Mouse (Mus musculus) bone marrow macrophage, adult 2 months (primary cell): ENCODE results near the gene Stim2. TPM values are rescaled to one million over a fixed set of nuclear protein-coding genes. Genes with fewer than 3 reads are reported as not detected.
A peak's percentile ranks its signal among the peaks of the same experiment; 100 is the strongest.

Experiments used
- H3K27ac ChIP-seq: 2 replicates; pipeline ENCODE4 v1.5.1; 2012; ENCODE audit warnings: low read depth, low read length; ENCODE audit not compliant: insufficient read depth
- H3K4me1 ChIP-seq: 2 replicates; pipeline ENCODE4 v1.6.1; 2012; ENCODE audit warnings: low read length; ENCODE audit not compliant: control insufficient read depth, insufficient read depth
- H3K4me3 ChIP-seq: 2 replicates; pipeline ENCODE4 v1.5.1; 2012; ENCODE audit warnings: mild to moderate bottlenecking, low read length, moderate library complexity; ENCODE audit not compliant: insufficient read depth
- CTCF ChIP-seq: IDR thresholded peaks from 2 replicates; pipeline ENCODE4 v1.5.1; 2012; ENCODE audit warnings: low read depth, mild to moderate bottlenecking, low read length, moderate library complexity
- POLR2A ChIP-seq: IDR thresholded peaks from 2 replicates; pipeline ENCODE4 v1.6.1; 2012; ENCODE audit warnings: mild to moderate bottlenecking, low read depth, low read length, borderline replicate concordance
- polyA plus RNA-seq: library from polyadenylated mRNA; stranded (reverse); fragments of >200 nt; gene quantifications from 2 replicates; pipeline ENCODE4 v1.2.4, GENCODE M21; 2012; ENCODE audit not compliant: missing spikeins, insufficient read depth, insufficient read length

Gene Stim2
- polyA plus RNA-seq, 1 experiment, result 37.9 TPM

DNA sequence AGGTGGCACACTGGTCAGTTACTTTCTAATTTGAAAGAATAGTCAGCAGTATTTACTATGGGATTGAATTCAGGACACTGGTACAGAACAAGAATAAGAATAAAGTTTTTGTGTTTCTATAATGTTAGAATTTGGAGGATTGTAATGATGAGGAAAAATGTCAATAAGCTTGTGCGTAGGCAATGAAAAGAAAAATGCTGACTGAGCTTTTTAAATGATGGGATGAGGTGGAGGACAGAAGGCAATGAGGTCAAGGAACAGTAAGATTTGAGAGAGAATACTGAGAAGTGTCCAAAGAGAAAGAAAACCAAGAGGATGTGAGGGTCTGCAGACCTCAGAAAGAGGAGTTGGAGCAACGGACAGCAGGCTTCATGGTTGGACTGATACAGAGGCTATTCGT is 89.6 kb downstream of the Stim2 start:
- no peak for TF ChIP-seq POLR2A
- TF ChIP-seq CTCF, result no peak
- no peaks in the 10 kb centered on the region for H3K4me1 ChIP-seq
- H3K27ac ChIP-seq, result no peak overlapping the region
- no peak overlapping the region for H3K4me3 ChIP-seq

DNA sequence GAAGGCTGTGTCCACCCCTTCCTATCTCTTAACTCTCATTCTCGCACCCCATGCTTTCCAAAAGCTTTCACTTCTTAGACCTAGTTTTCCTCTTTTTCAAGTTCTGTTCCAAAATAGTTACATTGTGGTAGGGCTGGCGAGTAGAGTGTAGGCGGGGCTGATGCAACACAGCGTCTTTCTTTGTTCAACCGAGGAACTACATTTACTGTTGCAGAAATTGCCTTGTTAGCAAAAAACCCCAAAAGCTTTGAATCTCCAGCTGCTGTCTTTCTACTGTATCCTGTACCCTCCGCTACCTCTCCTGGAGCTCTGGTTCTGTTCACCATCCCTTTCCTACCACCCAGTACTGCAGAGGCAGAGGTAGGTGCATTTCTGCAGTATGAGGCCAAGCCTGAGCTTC is 99.9 kb downstream of the Stim2 start:
- peak overlapping the region; percentile 16; the same call in 1 of the 2 replicates for H3K27ac ChIP-seq
- no peak for TF ChIP-seq CTCF
- TF ChIP-seq POLR2A, result no peak
- H3K4me1 ChIP-seq, result peaks cover 15% of the 10 kb centered on the region
- peak overlapping the region; percentile 19 for H3K4me3 ChIP-seq

DNA sequence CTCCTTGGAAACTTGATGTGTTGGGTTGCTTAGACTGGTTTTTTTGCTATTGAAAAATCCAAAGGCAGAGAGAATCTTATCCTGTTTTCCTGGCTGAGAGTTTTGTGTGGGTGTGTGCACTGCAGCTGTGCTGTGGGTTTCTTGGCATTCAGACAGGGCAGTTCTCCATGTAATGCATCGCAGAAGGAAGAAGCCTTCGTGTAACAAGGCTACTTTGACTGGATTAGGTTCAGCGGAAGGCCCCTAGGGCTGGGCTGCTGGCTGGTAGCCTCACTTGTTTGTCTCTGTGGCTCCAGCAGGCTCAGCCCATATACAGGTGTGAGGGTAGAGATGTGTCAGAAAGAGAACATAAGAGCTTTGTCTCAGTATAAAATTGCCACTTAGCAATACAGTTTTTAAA is 102.6 kb downstream of the Stim2 start:
- H3K4me1 ChIP-seq, result peaks cover 15% of the 10 kb centered on the region
- H3K4me3 ChIP-seq, result no peak overlapping the region
- no peak for TF ChIP-seq CTCF
- TF ChIP-seq POLR2A, result no peak
- no peak overlapping the region for H3K27ac ChIP-seq

DNA sequence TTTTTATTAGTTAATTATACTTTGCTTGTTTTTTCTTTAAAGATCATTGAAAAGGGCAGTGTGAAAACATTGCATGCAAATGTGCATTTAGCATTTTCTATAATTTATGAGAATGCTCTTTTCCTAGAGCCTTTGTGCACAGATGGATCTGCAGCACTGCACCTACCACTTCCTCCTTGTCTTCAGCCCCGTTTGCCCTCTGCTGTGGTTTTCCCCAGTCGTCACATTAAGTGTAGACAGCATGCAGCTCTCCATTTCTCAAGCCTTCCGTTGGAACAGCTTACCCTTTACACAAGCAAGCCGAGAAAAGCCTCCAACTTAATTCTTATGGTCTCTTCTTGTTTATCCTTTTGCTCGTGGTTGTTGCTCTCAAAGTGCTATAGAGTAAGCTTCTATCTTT is 103.0 kb downstream of the Stim2 start:
- Histone ChIP-seq H3K4me3 (0 out of 2 replicates have a peak overlapping the region, but pooled peaks have one; percentile 18), H3K4me1 (peaks cover 15% of the 10 kb centered on the region), H3K27ac (no peak overlapping the region)
- TF ChIP-seq POLR2A (no peak), CTCF (no peak)

DNA sequence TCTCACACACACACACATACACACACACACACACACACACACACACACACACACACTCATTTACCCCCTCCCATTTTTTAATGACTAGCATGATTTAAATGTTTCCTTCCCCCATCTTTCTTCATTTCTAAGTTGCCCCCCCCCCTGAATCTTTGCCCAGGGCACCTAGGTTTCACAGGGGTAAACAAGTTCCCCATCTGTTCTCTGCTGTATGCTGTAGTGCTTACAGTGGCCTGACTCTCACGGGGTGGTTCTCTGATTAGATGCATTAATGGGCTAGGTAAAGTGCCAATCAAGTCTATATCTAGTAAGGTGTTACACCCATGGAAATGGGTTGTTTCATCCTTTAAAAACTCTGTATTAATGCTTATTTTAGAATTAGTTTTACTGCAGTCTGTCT is 103.7 kb downstream of the Stim2 start:
- H3K4me3 ChIP-seq, result no peak overlapping the region
- TF ChIP-seq POLR2A (no peak), CTCF (no peak)
- no peak overlapping the region for H3K27ac ChIP-seq
- H3K4me1 ChIP-seq, result peaks cover 18% of the 10 kb centered on the region

DNA sequence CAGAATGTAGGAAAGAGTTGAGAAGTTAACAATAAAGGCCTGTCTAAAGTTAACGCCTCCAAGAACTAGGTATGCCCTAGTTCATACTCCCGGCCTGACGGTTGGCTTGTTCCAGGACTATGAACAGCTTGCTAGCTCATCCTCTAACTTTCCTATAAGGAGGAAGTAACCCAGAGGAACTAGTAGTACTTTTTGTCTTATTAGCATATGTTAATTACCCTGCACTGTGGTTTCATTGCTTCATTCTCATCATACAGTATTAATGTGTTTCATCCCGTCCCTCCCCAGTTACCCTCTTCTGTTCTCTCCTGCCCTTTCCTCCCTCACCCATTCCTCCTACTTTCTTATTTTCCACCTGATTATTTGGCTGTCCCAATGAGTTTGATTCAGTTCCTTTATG is 108.4 kb downstream of the Stim2 start:
- H3K27ac ChIP-seq, result no peak overlapping the region
- peaks cover 6% of the 10 kb centered on the region for H3K4me1 ChIP-seq
- TF ChIP-seq POLR2A, result no peak
- no peak for TF ChIP-seq CTCF
- no peak overlapping the region for H3K4me3 ChIP-seq

DNA sequence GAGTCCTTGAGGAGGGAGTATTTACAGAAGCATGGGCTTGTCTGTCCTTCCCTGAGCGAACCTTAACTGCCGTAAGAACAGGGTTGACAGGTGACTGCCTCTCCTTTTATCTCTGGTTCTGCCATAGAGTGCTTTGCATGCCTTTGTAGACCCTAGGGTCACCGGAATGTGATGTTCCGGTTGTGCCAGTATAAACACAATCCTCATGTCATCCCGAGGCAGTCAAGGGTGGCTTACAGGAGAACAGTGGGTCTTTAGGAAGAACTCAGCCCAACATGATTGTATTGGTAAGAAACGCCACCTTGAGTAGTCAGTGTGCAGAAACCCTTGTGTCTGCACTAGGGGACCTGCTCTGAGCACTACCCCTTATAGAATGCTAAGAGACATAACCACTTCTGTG is 108.8 kb downstream of the Stim2 start:
- no peak overlapping the region for H3K4me3 ChIP-seq
- peaks cover 3% of the 10 kb centered on the region; the same call in 1 of the 2 replicates for H3K4me1 ChIP-seq
- no peak overlapping the region for H3K27ac ChIP-seq
- TF ChIP-seq POLR2A (no peak), CTCF (no peak)

DNA sequence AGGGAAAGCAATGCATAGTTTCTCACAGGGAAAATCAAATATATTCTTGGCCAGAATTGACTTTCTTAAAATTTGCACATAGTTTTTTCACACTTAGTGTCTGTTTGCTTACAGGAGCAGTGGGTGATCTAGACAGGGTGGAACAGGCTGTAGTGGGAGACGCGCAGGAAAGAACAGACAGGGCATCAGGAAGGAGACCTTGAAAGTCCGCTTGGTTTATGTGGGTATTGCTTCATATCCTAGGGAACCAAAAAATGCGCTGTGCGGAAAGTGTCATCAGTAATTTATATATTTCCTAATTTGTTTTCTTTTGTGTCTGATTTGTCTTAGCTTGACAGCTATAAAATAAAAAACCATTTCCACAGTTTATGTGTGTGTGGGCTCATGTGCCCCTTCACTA is 110.8 kb downstream of the Stim2 start:
- no peak overlapping the region for H3K4me3 ChIP-seq
- no peak overlapping the region for H3K27ac ChIP-seq
- H3K4me1 ChIP-seq, result peaks cover 3% of the 10 kb centered on the region; the same call in 1 of the 2 replicates
- TF ChIP-seq POLR2A (no peak), CTCF (no peak)

DNA sequence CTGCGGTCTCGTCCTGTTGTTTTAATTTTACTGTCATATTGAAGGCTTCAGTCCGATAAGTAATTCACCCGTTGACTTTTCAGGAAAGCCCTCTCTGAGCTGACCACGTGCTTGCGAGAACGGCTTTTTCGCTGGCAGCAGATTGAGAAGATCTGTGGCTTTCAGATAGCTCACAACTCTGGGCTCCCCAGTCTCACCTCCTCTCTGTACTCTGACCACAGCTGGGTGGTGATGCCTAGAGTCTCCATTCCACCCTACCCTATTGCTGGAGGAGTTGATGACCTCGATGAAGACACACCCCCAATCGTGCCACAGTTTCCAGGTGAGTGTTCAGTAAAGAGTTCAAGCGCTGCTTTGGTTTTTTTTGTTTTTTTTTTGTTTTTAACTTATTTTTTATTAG is 112.5 kb downstream of the Stim2 start:
- TF ChIP-seq CTCF (no peak), POLR2A (no peak)
- no peak overlapping the region for H3K4me3 ChIP-seq
- no peak overlapping the region for H3K27ac ChIP-seq
- H3K4me1 ChIP-seq, result peaks cover 3% of the 10 kb centered on the region; the same call in 1 of the 2 replicates

DNA sequence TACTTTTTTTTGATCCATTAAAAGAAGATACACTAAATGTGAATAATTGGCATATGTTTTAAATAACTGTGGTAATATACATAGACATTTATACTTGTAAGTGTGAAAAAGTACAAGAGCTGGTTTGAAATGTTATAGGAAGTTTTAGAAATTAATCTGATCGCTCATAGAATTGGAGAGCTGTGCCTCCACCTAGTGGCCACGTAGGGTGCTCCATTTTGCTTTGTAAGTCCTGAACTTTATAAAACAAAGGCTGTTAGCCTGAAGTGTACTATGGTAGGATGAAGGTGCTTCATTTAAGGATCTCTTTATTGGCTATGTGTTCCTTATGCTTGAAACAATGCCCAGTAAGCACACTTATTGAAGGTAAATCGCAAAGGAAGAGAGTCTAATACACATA is 115.0 kb downstream of the Stim2 start:
- TF ChIP-seq CTCF (no peak), POLR2A (no peak)
- no peak overlapping the region for H3K27ac ChIP-seq
- H3K4me1 ChIP-seq, result no peaks in the 10 kb centered on the region

DNA sequence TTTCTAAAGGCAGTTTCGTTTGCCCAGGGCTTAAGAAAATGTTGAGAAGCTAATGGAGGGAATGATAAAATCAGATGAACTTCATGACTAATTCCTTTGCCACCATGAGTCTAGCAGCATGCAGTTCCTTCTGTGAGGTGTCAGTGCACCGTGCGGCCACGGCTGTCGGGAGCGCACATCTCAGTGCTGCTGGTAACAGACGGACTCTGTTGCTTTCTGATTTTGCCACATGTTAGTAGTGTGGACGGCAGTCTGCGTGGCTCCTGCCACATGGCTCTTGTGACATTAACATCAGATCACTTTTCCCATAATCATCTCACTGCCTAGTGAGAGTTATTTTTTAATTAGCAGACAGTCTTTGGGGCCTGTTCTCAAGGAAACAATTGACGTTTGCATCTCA is 118.2 kb downstream of the Stim2 start:
- Histone ChIP-seq H3K27ac (no peak overlapping the region), H3K4me3 (no peak overlapping the region), H3K4me1 (no peaks in the 10 kb centered on the region)
- TF ChIP-seq CTCF, result no peak
- TF ChIP-seq POLR2A, result no peak

More for the DNA sequence above, 115.0 kb downstream of the Stim2 start:
- no peak overlapping the region for H3K4me3 ChIP-seq
